Mouse (Mus musculus) embryonic fibroblast, embryonic 13.5 days (primary cell): ENCODE data around the gene Mdk. TPM values are rescaled to one million over a fixed set of nuclear protein-coding genes. Genes with fewer than 3 reads are reported as not detected.

Source experiments
- H3K27ac ChIP-seq: 2 replicates; pipeline ENCODE4 v1.5.1; 2012; ENCODE audit warnings: low read length, control low read depth, inconsistent platforms; ENCODE audit not compliant: insufficient read depth
- H3K4me1 ChIP-seq: 2 replicates; pipeline ENCODE4 v1.6.1; 2011; ENCODE audit warnings: low read length; ENCODE audit not compliant: control insufficient read depth, insufficient read depth
- H3K4me3 ChIP-seq: 2 replicates; pipeline ENCODE4 v1.5.1; 2011; ENCODE audit warnings: mild to moderate bottlenecking, control low read depth, low read length; ENCODE audit not compliant: insufficient read depth
- CTCF ChIP-seq: IDR thresholded peaks from 2 replicates; pipeline ENCODE4 v1.5.1; 2011; ENCODE audit warnings: mild to moderate bottlenecking, control low read depth, low read length, moderate library complexity, borderline replicate concordance; ENCODE audit not compliant: insufficient read depth
- POLR2A ChIP-seq: IDR thresholded peaks from 2 replicates; pipeline ENCODE4 v1.6.1; 2011; ENCODE audit warnings: low read depth, mild to moderate bottlenecking, control low read depth, low read length, moderate library complexity
- polyA plus RNA-seq: library from polyadenylated mRNA; stranded (reverse); fragments of >200 nt; gene quantifications from 2 replicates; pipeline ENCODE4 v1.2.4, GENCODE M21; 2011; ENCODE audit warnings: low read depth; ENCODE audit not compliant: missing spikeins, insufficient read length

Mdk gene
- 29.2 and 148 TPM in 2 replicates for polyA plus RNA-seq

DNA sequence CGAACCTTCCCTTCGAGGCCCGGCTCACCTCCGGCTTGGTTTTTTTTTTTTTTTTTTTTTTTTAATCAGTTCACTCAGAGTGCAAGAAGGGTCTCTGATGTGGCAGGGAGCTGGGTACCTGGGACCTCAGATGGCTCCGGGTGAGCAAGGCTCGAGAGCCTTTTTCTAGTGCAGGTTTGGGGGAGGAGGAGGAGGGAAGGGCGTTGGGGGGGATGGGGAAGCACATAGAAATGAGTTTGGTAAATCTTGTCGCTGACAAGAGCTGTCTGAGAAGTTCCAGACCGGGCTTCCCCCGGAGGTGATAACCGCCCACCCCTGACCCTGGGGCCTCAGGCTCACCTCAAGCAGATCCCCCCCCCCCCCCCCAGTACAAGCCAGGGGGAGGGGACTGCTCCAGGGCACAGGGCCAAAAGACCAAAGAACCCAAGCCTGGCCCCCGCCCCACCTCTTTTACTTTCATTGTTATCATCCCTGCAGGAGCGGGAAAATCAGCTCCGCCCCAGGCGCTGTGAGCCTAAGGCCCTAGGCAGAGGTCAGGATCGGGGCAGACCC, at the start of gene Mdk:
TSS of gene Mdk (minus strand) at position 138 of the 552 bp plus-strand sequence.
- no peak within 1 kb of the TSS for H3K27ac ChIP-seq
- no peak for TF ChIP-seq CTCF
- no peak for TF ChIP-seq POLR2A
- peak within 1 kb of the TSS; percentile 11 for H3K4me3 ChIP-seq
- no peaks in the 10 kb centered on the region for H3K4me1 ChIP-seq

- no peak overlapping the region for H3K27ac ChIP-seq
- no peak overlapping the region for H3K4me3 ChIP-seq
- TF ChIP-seq POLR2A = no peak
- TF ChIP-seq CTCF = no peak
Observed at GRCm38 (mm10) chr2:91980830-91981229, 48.7 kb upstream of the Mdk start.

DNA sequence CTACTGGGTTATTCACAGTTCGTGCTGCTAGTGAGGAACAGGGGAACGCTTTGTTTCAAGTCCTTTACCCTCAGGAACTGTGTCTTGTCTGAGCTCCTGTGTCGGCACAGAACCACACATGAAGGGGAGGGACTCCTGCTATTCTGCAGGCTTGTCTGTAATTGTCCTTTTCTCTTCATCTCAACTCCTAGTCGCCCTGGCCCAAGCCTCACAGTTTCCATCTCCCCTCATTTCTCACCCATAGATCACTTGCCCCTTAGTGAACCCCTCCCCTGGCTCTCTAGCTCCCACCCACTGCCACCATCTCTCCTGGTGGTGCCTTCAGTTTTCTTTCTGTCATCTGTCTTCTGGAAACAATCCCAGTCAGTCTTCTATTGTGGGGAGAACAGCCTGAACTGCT, 48.1 kb upstream of the Mdk start:
- TF ChIP-seq POLR2A (no peak), CTCF (no peak)
- Histone ChIP-seq H3K27ac (no peak overlapping the region), H3K4me3 (no peak overlapping the region), H3K4me1 (peaks cover 5% of the 10 kb centered on the region; the same call in 1 of the 2 replicates)

More at GRCm38 (mm10) chr2:91980830-91981229, 48.7 kb upstream of the Mdk start:
- peaks cover 5% of the 10 kb centered on the region; the same call in 1 of the 2 replicates for H3K4me1 ChIP-seq

DNA sequence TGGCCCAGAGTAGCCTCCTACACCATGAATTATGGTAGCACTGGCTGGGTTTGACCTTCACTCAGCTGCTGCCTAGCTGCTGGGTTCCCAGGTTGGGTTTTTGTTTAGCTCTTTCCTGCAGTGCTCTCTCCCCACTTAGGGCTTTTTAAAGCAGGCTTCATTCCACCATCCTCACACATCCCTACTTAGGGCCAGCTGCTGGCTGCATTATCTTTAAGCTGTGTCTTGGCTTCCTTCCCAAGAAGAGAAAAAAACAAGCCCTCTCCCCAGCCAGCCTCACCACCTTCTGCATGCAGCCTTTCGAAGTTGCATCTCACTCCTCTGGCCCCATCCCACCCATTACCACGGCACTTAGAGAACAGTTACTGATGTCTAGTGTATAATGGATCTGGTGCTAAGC, 46.5 kb upstream of the Mdk start:
- no peak for TF ChIP-seq POLR2A
- TF ChIP-seq CTCF = no peak
- Histone ChIP-seq H3K27ac (no peak overlapping the region), H3K4me3 (no peak overlapping the region), H3K4me1 (no peaks in the 10 kb centered on the region)

DNA sequence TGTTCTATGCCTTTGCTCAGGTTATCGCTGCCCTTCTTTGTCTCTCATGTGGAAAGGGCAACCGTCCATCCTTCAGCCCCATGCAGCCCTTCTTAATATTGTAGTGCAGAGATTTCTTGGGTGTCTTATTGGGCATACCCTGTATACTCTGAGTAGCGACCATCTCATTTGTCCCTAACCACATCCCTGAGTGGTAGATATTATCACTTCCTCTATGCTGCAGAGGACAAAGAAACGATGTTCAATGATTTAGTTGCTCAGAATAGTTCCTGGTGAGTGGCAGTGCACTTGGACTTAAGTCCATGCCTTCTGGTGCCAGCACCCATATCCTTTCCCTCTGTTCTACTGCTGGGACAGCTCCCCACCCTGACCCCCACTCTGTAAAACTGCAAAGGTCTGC, 45.9 kb upstream of the Mdk start:
- TF ChIP-seq CTCF (no peak), POLR2A (no peak)
- Histone ChIP-seq H3K27ac (no peak overlapping the region), H3K4me1 (no peaks in the 10 kb centered on the region), H3K4me3 (no peak overlapping the region)

GRCm38 (mm10) chr2:91975581-91976541, 43.8 kb upstream of the Mdk start, which contains the start of gene Dgkz:
Dgkz (minus strand) TSS chr2:91975864.
- Histone ChIP-seq H3K4me1 (no peaks in the 10 kb centered on the region), H3K27ac (no peak within 1 kb of the TSS), H3K4me3 (no peak within 1 kb of the TSS)
- no peak for TF ChIP-seq CTCF
- TF ChIP-seq POLR2A = no peak

DNA sequence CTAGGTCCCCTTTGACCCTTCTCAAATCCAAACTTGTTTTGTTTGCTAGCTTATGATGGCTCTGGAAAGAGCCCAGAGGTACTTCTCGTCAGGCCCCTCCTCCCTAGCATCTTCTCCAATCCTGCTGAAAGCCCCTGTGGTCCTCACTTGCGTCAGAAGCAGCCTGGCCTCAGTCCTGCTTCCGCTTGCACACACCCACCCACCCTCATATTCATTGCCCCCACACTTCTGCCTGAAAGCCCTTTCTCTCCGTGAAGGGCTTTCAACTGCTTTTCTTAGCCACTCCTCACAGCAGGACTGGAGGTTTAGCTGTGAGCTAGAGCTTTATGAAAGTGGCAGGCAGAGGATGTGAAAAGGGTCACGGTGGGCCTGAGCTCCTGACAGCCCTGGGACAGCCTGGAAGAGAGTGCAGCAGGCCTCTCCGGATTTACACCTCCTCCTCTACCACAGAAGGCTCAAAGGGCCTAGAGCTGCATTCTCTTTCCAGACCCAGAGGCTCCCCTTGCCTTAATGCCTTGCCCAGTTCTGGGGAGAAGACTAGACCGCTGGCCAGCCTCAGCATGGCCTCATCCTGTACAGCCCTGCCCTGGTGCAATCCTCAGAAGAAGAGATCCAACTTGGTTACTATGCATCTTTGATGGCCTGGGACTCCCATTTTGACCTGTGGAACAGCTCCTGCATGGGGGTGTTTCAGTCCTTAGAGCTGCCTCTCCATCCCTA, 41.5 kb upstream of the Mdk start:
- no peak overlapping the region for H3K27ac ChIP-seq

DNA sequence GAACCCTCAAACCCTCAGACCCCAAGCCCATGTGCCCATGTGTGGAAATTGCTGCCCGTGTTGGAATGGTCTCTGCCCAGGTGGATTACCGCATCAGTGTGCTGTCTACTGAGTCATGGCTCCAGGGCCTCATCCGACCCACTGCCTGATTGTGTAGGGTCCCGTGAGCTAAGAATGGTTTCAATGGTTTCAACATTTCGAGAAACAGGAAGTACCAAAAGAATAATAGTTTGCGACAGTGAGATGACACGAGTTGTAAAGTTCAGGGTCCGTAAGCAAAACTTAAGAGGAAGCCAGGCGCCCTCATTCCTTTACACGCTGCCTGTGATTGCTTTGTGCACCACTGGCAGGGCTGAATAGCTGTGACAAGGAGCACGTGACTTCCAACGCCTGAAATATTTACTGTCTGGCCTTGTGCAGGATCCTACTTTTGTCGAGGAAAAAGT, 40.0 kb upstream of the Mdk start:
- no peak for TF ChIP-seq POLR2A
- TF ChIP-seq CTCF = no peak
- Histone ChIP-seq H3K27ac (no peak overlapping the region), H3K4me3 (no peak overlapping the region), H3K4me1 (no peaks in the 10 kb centered on the region)

More for the DNA sequence above, 41.5 kb upstream of the Mdk start:
- TF ChIP-seq POLR2A (no peak), CTCF (no peak)
- H3K4me1 ChIP-seq = no peaks in the 10 kb centered on the region
- H3K4me3 ChIP-seq = no peak overlapping the region

DNA sequence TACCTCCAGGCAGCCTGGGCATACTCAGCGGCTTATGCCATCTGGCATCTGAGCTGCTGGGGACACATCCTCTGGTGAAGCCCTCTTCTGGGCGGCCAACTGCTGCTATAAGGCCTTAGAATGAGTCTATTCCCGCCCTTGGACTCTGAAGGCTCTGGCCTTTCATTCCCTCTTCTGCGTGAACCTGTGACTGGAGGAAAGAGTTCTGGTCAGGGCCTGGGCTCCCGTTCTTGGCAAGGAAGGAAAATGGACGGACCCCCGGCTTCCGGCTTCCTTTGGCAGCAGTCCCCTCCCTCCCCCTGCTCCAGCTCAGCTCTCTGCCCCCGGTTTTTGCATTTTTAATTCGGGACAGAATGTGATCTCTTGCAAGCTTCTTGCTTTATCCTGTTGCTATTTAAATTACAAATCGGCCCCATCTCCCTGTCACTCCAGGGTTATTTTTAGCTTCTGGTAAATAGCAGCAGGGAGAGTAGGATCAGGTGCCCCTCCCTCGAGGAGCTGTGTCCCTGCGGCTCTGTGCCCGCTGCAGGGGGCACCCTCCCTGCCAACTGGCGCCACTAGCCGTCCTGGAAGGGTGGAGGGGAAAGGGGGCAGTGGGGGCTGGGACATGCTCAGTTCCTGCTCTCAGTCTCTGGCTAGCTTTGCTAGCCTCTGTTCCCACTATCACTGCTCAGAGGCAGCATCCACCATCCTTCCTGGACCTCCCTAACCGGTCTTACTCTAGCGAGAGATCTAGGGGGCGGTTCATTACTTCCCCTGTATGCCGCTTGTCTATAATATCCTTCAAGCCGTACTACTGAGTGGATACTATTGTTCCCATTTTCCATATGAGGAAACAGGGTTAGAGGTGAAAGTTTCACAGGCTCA, 39.4 kb upstream of the Mdk start:
- H3K4me3 ChIP-seq = no peak overlapping the region
- no peak overlapping the region for H3K27ac ChIP-seq
- TF ChIP-seq POLR2A (no peak), CTCF (no peak)
- no peaks in the 10 kb centered on the region for H3K4me1 ChIP-seq
